Comparison of ENCODE assay signal across 8 mouse cellular contexts in genomic region chr10:128083688-128084087, GRCm38 (mm10). TPM values are rescaled to one million over a fixed set of nuclear protein-coding genes. Genes with fewer than 3 reads are reported as not detected.
A peak's percentile ranks its signal among the peaks of the same experiment; 100 is the strongest.
DNase-seq lines count a peak whose midpoint lies in the region; ATAC-seq and TF ChIP-seq lines count a peak whose summit lies in the region.

No protein-coding gene starts in this region.

- H3K4me1 ChIP-seq in forebrain, embryonic 15.5 days, result peaks cover 22% of the 10 kb centered on the region
- H3K4me1 ChIP-seq in limb, embryonic 12.5 days (replicated peaks), result peaks cover 16% of the 10 kb centered on the region
- peaks cover 10% of the 10 kb centered on the region; the same call in 1 of the 2 replicates for H3K4me1 ChIP-seq in midbrain, postnatal 0 days (ENCODE audit: insufficient read depth, low read length)

- H3K27me3 ChIP-seq in forebrain, embryonic 15.5 days, result no peaks in the 10 kb centered on the region
- no peaks in the 10 kb centered on the region for H3K27me3 ChIP-seq in limb, embryonic 12.5 days
- no peaks in the 10 kb centered on the region for H3K27me3 ChIP-seq in midbrain, postnatal 0 days (ENCODE audit: insufficient read depth, low read length)

- H3K4me3 ChIP-seq in forebrain, embryonic 15.5 days, result peak overlapping the region; percentile 95
- peak overlapping the region; percentile 96 for H3K4me3 ChIP-seq in limb, embryonic 12.5 days (replicated peaks)
- H3K4me3 ChIP-seq in midbrain, postnatal 0 days (ENCODE audit: low read depth, low read length), result peak overlapping the region; percentile 93

- 0 out of 2 replicates have a peak, but pooled peaks have one; percentile 2 for ATAC-seq in forebrain, embryonic 15.5 days (replicated peaks)
- no peak for ATAC-seq in limb, embryonic 12.5 days (ENCODE audit: insufficient number of reproducible peaks, insufficient read depth, low FRiP score, low TSS enrichment, low read depth)
- ATAC-seq in midbrain, postnatal 0 days (ENCODE audit: low FRiP score), result peak; percentile 4; the same call in 1 of the 2 replicates

- peaks cover 39% of the 10 kb centered on the region for H3K36me3 ChIP-seq in forebrain, embryonic 15.5 days
- peaks cover 45% of the 10 kb centered on the region for H3K36me3 ChIP-seq in limb, embryonic 12.5 days
- peaks cover 30% of the 10 kb centered on the region for H3K36me3 ChIP-seq in midbrain, postnatal 0 days (ENCODE audit: insufficient read depth, low read length)

- peak overlapping the region; percentile 93 for H3K9ac ChIP-seq in forebrain, embryonic 15.5 days (replicated peaks)
- H3K9ac ChIP-seq in limb, embryonic 12.5 days (replicated peaks), result peak overlapping the region; percentile 97
- H3K9ac ChIP-seq in midbrain, postnatal 0 days (replicated peaks; ENCODE audit: low read length, poor library complexity, severe bottlenecking), result peak overlapping the region; percentile 98

- TF ChIP-seq CTCF in midbrain, postnatal 0 days (IDR thresholded peaks at IDR 0.05), result no peak

- peak overlapping the region; percentile 86 for H3K27ac ChIP-seq in forebrain, embryonic 15.5 days (replicated peaks)
- peak overlapping the region; percentile 73 for H3K27ac ChIP-seq in limb, embryonic 12.5 days
- peak overlapping the region; percentile 95 for H3K27ac ChIP-seq in midbrain, postnatal 0 days (ENCODE audit: low read depth, low read length)

- peak overlapping the region; percentile 51 for H3K4me2 ChIP-seq in forebrain, embryonic 15.5 days (replicated peaks)
- H3K4me2 ChIP-seq in limb, embryonic 12.5 days, result peak overlapping the region; percentile 96
- H3K4me2 ChIP-seq in midbrain, postnatal 0 days (ENCODE audit: low read depth, low read length, poor library complexity, severe bottlenecking), result peak overlapping the region; percentile 88

- intact Hi-C loops in gastrocnemius, postnatal 14 days (cut with DNase I; ENCODE audit: low total_unique reads), result no loop called here

- WGBS in forebrain, embryonic 15.5 days, result under 1% methylated on average over 22 of the region's 22 CpGs
- WGBS in limb, embryonic 12.5 days, result under 1% methylated on average over 22 of the region's 22 CpGs
- WGBS in midbrain, postnatal 0 days, result under 1% methylated on average over 22 of the region's 22 CpGs

- peak; percentile 44 for DNase-seq in gastrocnemius, adult 18-20 months (ENCODE audit: low spot score)
- DNase-seq in gastrocnemius, postnatal 14 days, result no peak
- DNase-seq in thymus, postnatal 14 days, result peak; percentile 42
- no peak for DNase-seq in thymus, adult 18-20 months
- peak; percentile 10 for DNase-seq in midbrain, postnatal 0 days (ENCODE audit: low spot score)
- DNase-seq in retina, embryonic 14.5 days (ENCODE audit: low spot score), result no peak

- H3K9me3 ChIP-seq in forebrain, embryonic 15.5 days, result no peaks in the 10 kb centered on the region
- no peaks in the 10 kb centered on the region for H3K9me3 ChIP-seq in limb, embryonic 12.5 days
- H3K9me3 ChIP-seq in midbrain, postnatal 0 days (ENCODE audit: low read length), result no peaks in the 10 kb centered on the region

RNA-seq across cellular contexts. Expression of gene Atp5b, which starts 0.6 kb away (rescaled TPM):
- total RNA-seq in gastrocnemius, adult 18-20 months (2021), result 1,000 to 10,000 TPM; 3,383 to 3,450 TPM
- total RNA-seq in gastrocnemius, postnatal 14 days (2021), result 1,000 to 10,000 TPM; 3,648 to 4,448 TPM
- polyA plus RNA-seq in forebrain, embryonic 15.5 days (2015; fragmentation: Nextera tagmentation; extraction: Ambion mirVana), result 2,026 and 2,088 TPM in 2 replicates
- 2,018 and 2,026 TPM in 2 replicates for polyA plus RNA-seq in limb, embryonic 12.5 days (2016; fragmentation: Nextera tagmentation; extraction: Ambion mirVana)
- total RNA-seq in midbrain, postnatal 0 days (2014; rRNA removed), result 4,011 and 6,126 TPM in 2 replicates
- polyA plus RNA-seq in midbrain, postnatal 0 days (2015; fragmentation: Nextera tagmentation; extraction: Ambion mirVana), result 2,103 and 2,155 TPM in 2 replicates

RNA-seq across cellular contexts. Expression of gene Baz2a, which starts 7.7 kb away (rescaled TPM):
- 10 to 100 TPM; 12.4 to 13.9 TPM for total RNA-seq in gastrocnemius, adult 18-20 months (2021)
- 10 to 100 TPM; 15.2 to 15.6 TPM for total RNA-seq in gastrocnemius, postnatal 14 days (2021)
- 9.1 and 9.8 TPM in 2 replicates for polyA plus RNA-seq in forebrain, embryonic 15.5 days (2015; fragmentation: Nextera tagmentation; extraction: Ambion mirVana)
- polyA plus RNA-seq in limb, embryonic 12.5 days (2016; fragmentation: Nextera tagmentation; extraction: Ambion mirVana), result 8.6 and 9.5 TPM in 2 replicates
- total RNA-seq in midbrain, postnatal 0 days (2014; rRNA removed), result 14.0 and 17.3 TPM in 2 replicates
- polyA plus RNA-seq in midbrain, postnatal 0 days (2015; fragmentation: Nextera tagmentation; extraction: Ambion mirVana), result 8.0 and 9.3 TPM in 2 replicates

RNA-seq across cellular contexts. Expression of gene Ptges3, which starts 24.9 kb away (rescaled TPM):
- 10 to 100 TPM; 72.1 to 87.9 TPM for total RNA-seq in gastrocnemius, adult 18-20 months (2021)
- total RNA-seq in gastrocnemius, postnatal 14 days (2021), result 10 to 100 TPM; 54.4 to 60.8 TPM
- 430 and 444 TPM in 2 replicates for polyA plus RNA-seq in forebrain, embryonic 15.5 days (2015; fragmentation: Nextera tagmentation; extraction: Ambion mirVana)
- 567 and 594 TPM in 2 replicates for polyA plus RNA-seq in limb, embryonic 12.5 days (2016; fragmentation: Nextera tagmentation; extraction: Ambion mirVana)
- total RNA-seq in midbrain, postnatal 0 days (2014; rRNA removed), result 109 and 117 TPM in 2 replicates
- 390 and 433 TPM in 2 replicates for polyA plus RNA-seq in midbrain, postnatal 0 days (2015; fragmentation: Nextera tagmentation; extraction: Ambion mirVana)

RNA-seq across cellular contexts. Expression of gene Naca, which starts 48.3 kb away (rescaled TPM):
- 100 to 1,000 TPM; 382 to 392 TPM for total RNA-seq in gastrocnemius, adult 18-20 months (2021)
- 100 to 1,000 TPM; 402 to 437 TPM for total RNA-seq in gastrocnemius, postnatal 14 days (2021)
- 599 and 612 TPM in 2 replicates for polyA plus RNA-seq in forebrain, embryonic 15.5 days (2015; fragmentation: Nextera tagmentation; extraction: Ambion mirVana)
- polyA plus RNA-seq in limb, embryonic 12.5 days (2016; fragmentation: Nextera tagmentation; extraction: Ambion mirVana), result 916 and 923 TPM in 2 replicates
- 415 and 452 TPM in 2 replicates for total RNA-seq in midbrain, postnatal 0 days (2014; rRNA removed)
- polyA plus RNA-seq in midbrain, postnatal 0 days (2015; fragmentation: Nextera tagmentation; extraction: Ambion mirVana), result 443 and 454 TPM in 2 replicates

Comparison
In these comparisons a context has a peak if more than half of its experiments do, and no peak if none do; other contexts are left out.
1. DNase-seq: peak in gastrocnemius, adult 18-20 months (single experiment), thymus, postnatal 14 days (single experiment) and midbrain, postnatal 0 days (single experiment); none in gastrocnemius, postnatal 14 days (single experiment), thymus, adult 18-20 months (0 of 2) and retina, embryonic 14.5 days (single experiment).
2. Peak in every context shown above with its lines, with median percentiles within 50 percentile points of each other: H3K27ac ChIP-seq, H3K4me2 ChIP-seq, H3K4me3 ChIP-seq and H3K9ac ChIP-seq.